Mouse (Mus musculus): ENCODE data around the gene Bend7. TPM values are rescaled to one million over a fixed set of nuclear protein-coding genes. Genes with fewer than 3 reads are reported as not detected.

Bend7 gene
- polyA plus RNA-seq, 1 experiment, result 6.7 TPM

DNA sequence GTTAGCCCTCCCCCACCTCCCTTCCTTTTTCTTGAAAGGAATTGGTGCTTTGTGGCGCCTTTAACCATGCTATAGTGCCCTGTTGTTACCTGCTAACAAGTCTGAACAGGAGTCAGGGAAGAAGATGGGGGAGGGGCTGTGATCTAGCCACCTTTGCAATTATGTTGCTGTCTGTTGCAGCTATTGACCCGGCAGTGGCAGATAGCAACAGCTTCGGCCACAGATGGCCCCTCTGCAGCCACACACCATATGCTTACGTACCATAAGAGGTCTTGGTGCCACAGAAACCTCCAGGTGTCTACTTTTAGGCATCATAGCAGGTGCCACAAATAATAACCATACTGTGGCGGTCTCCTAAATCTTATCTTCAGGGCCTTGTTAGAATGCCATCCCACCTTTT lies 43.1 kb downstream of the Bend7 start:
- H3K4me1 ChIP-seq (ENCODE audit: control insufficient read depth, insufficient read depth, insufficient read length, low read length), result no peaks in the 10 kb centered on the region
- H3K27ac ChIP-seq (replicated peaks; ENCODE audit: low read depth, low read length), result no peak overlapping the region
- no peak overlapping the region for H3K4me3 ChIP-seq (ENCODE audit: insufficient read depth, low read depth, low read length)

DNA sequence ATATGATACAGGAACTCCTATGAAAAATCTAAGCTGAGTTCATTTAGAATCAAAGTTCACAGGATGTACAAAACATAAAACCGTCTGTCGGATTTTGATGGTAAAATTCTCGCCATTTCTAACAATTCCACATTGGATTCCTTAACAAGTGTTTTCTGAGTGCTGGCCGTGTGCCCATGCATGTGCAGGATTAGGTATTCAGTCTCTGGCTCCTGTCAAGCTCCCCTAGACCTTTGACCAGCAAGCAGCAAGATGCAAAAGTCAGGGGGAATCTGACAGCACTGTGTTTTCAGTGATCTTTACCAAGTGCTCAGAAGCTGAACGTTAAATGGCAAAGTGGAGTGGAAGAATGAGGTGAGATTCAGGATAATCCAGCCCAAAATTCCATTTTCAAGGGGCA lies 44.3 kb downstream of the Bend7 start:
- no peak overlapping the region for H3K4me3 ChIP-seq (ENCODE audit: insufficient read depth, low read depth, low read length)
- H3K4me1 ChIP-seq (ENCODE audit: control insufficient read depth, insufficient read depth, insufficient read length, low read length), result no peaks in the 10 kb centered on the region
- no peak overlapping the region for H3K27ac ChIP-seq (replicated peaks; ENCODE audit: low read depth, low read length)

DNA sequence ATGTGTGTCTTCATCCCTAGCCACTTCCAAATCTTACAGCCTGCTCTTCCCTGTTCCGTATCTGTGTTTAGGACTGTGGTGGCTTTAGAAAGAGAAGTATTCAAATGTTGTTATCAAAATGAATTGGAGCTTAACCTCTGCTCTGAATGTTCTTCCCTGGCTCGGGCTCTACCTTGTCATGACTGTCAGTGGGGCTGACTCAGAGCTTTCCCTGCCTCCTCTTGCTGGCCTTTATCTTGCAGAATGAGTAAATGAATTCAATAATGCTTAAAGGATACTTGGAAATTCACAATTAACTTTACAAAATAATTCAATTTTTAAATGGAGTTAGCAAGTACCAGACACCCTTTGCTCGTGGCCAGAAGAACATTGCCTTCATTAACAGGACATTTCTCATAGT lies 46.4 kb downstream of the Bend7 start:
- Histone ChIP-seq H3K4me3 (ENCODE audit: insufficient read depth, low read depth, low read length) (no peak overlapping the region), H3K4me1 (ENCODE audit: control insufficient read depth, insufficient read depth, insufficient read length, low read length) (no peaks in the 10 kb centered on the region), H3K27ac (replicated peaks; ENCODE audit: low read depth, low read length) (no peak overlapping the region)

DNA sequence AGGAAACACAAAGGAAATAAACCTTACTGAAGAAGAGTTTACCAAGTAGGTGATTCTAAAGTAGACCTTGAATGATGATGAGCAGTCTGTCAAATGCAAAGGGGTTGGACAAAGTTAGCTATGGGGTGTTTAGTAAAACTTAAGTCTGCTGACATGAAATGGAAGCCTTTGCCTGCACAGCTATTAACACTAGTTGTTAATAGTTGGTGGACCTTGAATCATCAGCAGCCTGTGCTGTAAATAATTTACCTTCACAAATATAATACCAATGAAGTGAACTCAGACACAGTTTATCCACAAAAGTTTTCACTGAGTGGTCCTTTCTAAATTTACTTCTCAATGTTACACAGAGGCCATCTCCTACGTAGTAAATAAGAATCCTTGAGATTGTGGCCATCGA lies 52.7 kb downstream of the Bend7 start:
- Histone ChIP-seq H3K4me1 (ENCODE audit: control insufficient read depth, insufficient read depth, insufficient read length, low read length) (no peaks in the 10 kb centered on the region), H3K27ac (replicated peaks; ENCODE audit: low read depth, low read length) (no peak overlapping the region), H3K4me3 (ENCODE audit: insufficient read depth, low read depth, low read length) (no peak overlapping the region)

DNA sequence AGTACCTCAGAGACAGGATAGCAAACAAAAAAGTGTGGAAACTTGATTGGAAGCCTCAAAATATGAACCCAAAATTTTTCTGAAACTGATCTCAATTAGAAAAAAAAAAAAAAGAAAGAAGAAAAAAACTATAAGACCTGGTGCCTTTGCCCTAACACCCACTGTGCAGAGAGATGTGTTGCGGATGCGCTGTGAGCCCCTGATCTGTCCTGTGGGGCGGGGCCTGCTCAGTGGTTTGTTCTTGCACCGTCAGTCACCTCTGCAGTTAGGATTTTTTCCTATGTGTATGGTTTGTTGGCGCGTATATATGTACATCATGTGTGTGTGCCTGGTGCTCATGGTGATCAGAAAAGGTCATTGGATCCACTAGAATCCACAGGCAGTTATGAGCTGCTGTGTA lies 56.3 kb downstream of the Bend7 start:
- H3K4me3 ChIP-seq (ENCODE audit: insufficient read depth, low read depth, low read length), result no peak overlapping the region
- H3K27ac ChIP-seq (replicated peaks; ENCODE audit: low read depth, low read length), result no peak overlapping the region
- H3K4me1 ChIP-seq (ENCODE audit: control insufficient read depth, insufficient read depth, insufficient read length, low read length), result no peaks in the 10 kb centered on the region

DNA sequence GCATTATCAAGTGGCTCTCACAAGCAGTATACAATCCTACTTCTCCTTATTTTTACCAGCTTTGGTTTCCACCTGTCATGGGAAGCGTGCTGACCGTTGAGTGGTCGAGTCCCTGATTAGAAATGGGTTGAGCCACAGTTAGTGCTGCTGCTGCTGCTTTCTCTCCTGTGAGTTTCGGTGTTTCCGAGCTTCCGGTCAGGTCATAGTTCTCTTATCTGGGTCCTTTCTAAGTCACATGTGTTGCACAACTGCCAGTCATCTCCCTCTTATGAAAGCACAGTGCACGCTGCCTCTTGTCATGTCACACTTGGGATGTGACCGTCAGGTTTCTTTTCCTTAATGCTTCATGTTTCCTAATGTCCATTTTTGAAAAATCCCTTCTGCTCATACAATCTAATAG lies 59.7 kb downstream of the Bend7 start:
- no peaks in the 10 kb centered on the region for H3K4me1 ChIP-seq (ENCODE audit: control insufficient read depth, insufficient read depth, insufficient read length, low read length)
- H3K4me3 ChIP-seq (ENCODE audit: insufficient read depth, low read depth, low read length), result no peak overlapping the region

DNA sequence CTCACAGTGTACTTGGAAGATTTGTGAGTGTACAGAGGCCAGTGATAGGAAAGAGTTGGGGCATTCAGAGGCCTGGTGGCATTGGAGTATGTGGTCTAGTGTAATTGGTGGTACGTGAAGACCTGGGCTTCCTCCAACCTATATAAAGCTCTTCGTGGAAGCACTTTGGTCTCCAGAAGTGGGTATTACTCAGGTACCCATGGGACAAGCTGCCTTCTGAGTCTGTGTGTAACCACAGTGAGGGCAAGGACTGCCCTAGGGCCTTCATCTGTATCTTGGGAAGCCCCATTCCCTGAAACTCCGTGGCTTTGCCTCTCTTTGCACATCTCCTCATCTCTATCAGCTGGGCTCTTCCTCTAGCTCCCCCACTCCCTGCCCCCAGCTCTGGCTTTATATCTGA lies 64.0 kb downstream of the Bend7 start:
- no peak overlapping the region for H3K4me3 ChIP-seq (ENCODE audit: insufficient read depth, low read depth, low read length)
- no peaks in the 10 kb centered on the region for H3K4me1 ChIP-seq (ENCODE audit: control insufficient read depth, insufficient read depth, insufficient read length, low read length)
- H3K27ac ChIP-seq (replicated peaks; ENCODE audit: low read depth, low read length), result no peak overlapping the region

More for the DNA sequence above, 59.7 kb downstream of the Bend7 start:
- no peak overlapping the region for H3K27ac ChIP-seq (replicated peaks; ENCODE audit: low read depth, low read length)

DNA sequence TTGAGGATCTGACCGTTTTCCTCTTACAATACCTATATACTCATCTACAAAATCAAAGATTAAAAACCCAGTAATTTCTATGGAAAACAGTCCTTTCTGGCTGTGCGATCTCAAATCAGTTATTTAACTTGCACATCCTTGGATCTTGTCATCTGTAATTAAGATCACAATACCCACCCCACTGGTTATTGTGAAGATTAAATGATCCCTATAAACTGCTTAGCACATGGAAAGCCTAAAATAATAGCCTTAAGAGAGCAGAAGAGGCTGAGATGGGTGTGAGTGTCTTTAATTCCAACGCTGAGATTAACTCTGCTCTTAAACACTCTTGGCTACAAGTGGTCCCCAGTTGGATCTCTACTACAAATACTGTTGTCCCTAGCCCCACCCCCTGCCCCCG lies 64.8 kb downstream of the Bend7 start:
- Histone ChIP-seq H3K4me3 (ENCODE audit: insufficient read depth, low read depth, low read length) (no peak overlapping the region), H3K4me1 (ENCODE audit: control insufficient read depth, insufficient read depth, insufficient read length, low read length) (no peaks in the 10 kb centered on the region), H3K27ac (replicated peaks; ENCODE audit: low read depth, low read length) (no peak overlapping the region)

DNA sequence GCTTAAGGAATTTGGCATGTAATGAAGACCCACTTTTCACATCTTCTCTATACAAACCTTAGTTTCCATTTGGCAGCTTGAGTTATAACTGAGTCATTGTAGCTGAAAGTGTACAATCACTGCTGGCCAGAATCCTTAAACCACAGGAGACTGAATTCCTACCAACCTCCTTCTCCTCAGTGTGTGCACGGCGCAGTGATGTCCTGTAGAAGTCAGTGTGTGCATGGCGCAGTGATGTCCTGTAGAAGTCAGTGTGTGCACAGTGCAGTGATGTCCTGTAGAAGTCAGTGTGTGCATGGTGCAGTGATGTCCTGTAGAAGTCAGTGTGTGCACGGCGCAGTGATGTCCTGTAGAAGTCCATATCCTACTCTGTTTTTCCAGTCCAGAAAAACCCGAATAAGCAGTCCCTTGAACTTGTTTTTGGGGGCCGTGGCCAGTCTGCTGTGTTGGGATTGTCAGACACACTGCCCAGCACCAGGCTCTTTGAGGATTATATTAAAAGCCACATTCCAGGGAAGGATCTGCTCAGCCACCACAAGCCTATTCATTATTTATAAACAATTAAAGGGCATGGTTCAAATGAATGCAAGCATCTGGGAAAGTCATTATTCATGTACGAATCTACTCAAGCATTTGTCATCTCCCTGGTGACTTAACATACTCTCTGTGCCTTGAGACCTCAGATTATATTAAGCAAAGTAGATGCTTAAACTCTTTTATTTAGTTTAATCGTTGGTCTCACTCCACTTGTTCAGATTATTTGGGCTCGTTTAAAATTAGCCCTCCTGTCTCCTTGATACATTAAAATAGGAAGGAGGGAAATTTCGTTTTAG lies 65.4 kb downstream of the Bend7 start:
- Histone ChIP-seq H3K4me3 (ENCODE audit: insufficient read depth, low read depth, low read length) (no peak overlapping the region), H3K27ac (replicated peaks; ENCODE audit: low read depth, low read length) (no peak overlapping the region), H3K4me1 (ENCODE audit: control insufficient read depth, insufficient read depth, insufficient read length, low read length) (no peaks in the 10 kb centered on the region)

DNA sequence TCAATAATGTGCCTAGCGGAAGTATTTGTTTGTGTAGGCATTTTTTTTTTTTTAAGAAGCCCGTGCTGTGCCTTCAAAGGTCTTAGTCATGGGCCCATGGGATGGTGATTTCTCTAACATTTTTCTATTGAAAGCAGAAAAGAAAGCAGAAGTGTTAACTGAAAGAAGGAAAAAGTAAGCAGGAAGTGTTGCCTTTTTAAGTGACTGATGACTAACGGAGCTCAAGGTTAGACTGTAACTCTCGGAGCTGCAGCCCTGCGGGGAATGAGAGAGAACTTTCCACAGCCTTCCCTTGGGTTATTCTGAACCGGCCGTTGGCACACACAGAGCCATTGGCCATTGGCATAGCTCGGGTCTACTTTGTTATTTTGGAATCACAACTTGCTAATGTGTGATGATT lies 66.4 kb downstream of the Bend7 start:
- H3K4me3 ChIP-seq (ENCODE audit: insufficient read depth, low read depth, low read length), result no peak overlapping the region
- H3K27ac ChIP-seq (replicated peaks; ENCODE audit: low read depth, low read length), result no peak overlapping the region
- H3K4me1 ChIP-seq (ENCODE audit: control insufficient read depth, insufficient read depth, insufficient read length, low read length), result no peaks in the 10 kb centered on the region

DNA sequence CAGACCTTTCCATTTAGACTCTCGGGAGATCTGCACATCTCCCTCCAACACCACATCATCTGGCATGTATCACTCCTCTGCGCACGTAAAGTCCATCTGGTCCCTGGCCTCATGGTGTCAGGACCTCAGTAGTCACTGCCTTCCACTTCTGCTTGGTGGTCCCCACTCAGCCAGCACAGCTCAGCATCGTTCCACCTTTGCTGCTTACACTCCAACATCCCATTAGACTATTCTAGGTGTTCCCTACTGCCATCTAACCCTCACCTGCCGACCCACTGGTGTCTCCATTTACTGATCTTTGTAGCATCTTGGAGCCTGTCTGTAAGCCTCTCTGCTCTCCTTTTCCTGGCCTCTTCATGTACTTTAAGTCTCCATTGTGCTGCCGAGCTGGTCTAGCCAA lies 67.4 kb downstream of the Bend7 start:
- Histone ChIP-seq H3K4me1 (ENCODE audit: control insufficient read depth, insufficient read depth, insufficient read length, low read length) (no peaks in the 10 kb centered on the region), H3K27ac (replicated peaks; ENCODE audit: low read depth, low read length) (no peak overlapping the region), H3K4me3 (ENCODE audit: insufficient read depth, low read depth, low read length) (no peak overlapping the region)

DNA sequence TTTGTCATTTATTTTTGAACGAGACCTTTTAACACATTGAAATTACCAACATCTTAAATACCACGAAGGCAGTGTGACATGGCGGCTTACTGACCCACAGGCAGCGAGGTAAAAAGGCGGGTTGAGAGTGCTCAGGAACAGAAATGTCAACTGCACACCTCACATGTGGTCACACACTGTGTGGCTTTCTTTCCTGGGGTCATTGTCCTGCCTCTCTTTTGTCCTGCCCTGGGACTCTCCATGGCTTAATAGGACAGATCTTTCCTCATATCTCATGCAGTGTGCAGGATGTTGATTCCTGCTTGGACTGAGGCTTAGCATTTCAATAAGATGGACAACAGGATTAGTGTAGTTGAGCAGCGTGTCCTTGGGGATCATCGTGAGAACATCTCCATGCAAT lies 69.6 kb downstream of the Bend7 start:
- Histone ChIP-seq H3K4me3 (ENCODE audit: insufficient read depth, low read depth, low read length) (no peak overlapping the region), H3K4me1 (ENCODE audit: control insufficient read depth, insufficient read depth, insufficient read length, low read length) (no peaks in the 10 kb centered on the region), H3K27ac (replicated peaks; ENCODE audit: low read depth, low read length) (no peak overlapping the region)

DNA sequence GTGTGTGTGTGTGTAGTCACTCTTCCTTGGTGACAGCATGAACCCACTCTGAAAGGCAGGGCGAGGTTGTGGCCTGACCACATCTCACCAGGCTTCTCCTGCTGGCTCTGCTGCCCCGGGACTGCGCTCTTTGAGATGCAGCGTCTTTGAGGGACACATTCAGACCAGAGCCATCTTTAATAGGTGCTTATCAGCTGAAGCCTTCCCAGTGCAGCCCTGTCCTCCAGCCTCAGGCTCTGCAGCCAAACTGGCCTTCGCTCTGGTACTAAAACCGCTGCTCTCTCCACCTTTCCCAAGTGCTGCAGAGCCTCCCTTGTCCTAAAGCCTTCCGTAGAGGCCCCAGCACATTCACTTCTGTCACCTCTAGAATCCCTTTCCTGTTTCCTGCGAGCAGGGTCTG lies 74.0 kb downstream of the Bend7 start:
- Histone ChIP-seq H3K27ac (replicated peaks; ENCODE audit: low read depth, low read length) (no peak overlapping the region), H3K4me1 (ENCODE audit: control insufficient read depth, insufficient read depth, insufficient read length, low read length) (no peaks in the 10 kb centered on the region), H3K4me3 (ENCODE audit: insufficient read depth, low read depth, low read length) (no peak overlapping the region)

DNA sequence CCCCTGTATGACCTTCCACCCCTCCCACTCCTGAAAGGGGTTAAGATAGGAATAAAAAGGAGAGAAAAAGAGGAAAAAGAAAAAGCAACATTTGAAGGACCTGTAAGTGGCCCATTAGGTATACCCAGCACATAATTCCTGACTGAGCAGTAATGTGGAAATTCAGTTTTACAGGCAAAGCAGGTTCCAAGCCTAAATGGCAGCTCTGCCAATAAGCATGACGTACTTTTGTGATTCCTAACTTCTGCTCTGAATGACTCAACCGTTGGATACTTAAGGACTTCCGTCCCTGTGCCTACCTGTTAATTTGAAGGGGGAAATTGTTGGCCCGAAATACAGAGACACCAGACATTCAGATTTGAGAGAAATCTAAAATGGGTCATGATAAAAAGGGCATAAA lies 74.9 kb downstream of the Bend7 start:
- H3K4me3 ChIP-seq (ENCODE audit: insufficient read depth, low read depth, low read length), result no peak overlapping the region
- H3K27ac ChIP-seq (replicated peaks; ENCODE audit: low read depth, low read length), result no peak overlapping the region
- H3K4me1 ChIP-seq (ENCODE audit: control insufficient read depth, insufficient read depth, insufficient read length, low read length), result no peaks in the 10 kb centered on the region

DNA sequence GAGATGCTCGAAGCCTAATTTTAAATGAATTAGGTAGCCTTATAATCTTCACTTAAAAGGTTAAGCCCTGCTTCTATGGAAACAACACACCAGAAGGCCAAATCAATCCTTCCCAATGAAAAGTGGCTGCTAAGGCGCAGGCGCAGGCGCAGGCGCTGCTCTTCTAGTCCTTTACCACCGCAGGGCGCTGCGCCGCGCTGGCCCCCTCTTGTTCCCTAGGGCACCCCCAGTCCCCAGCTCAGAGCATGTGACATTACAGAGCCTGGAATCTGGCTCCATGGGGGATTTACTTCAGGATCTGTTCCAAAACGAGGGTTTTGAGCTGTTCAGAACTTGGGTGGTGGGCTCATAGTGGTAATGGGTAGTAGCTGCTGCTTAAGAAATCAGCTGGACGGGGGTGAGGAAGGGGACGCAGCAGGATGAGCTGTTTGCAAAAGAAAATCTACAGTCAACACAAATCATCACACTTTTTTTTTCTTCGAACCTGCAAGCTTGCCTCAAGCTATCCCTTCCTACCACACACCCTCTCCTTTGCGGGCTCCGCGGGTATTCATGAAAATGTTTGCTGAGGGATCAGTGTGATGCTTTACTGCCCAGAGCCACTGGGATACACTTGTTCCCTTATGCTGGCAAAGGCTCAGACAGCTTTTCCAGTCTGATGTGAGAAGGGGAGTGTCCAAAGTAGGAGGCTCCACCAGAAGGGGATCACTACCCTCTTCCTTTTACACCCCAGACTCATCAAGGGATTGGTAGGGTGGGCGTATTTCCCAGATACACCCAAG lies 85.0 kb downstream of the Bend7 start:
- no peak overlapping the region for H3K27ac ChIP-seq (replicated peaks; ENCODE audit: low read depth, low read length)
- no peak overlapping the region for H3K4me3 ChIP-seq (ENCODE audit: insufficient read depth, low read depth, low read length)
- H3K4me1 ChIP-seq (ENCODE audit: control insufficient read depth, insufficient read depth, insufficient read length, low read length), result peaks cover 3% of the 10 kb centered on the region; the same call in 1 of the 2 replicates

DNA sequence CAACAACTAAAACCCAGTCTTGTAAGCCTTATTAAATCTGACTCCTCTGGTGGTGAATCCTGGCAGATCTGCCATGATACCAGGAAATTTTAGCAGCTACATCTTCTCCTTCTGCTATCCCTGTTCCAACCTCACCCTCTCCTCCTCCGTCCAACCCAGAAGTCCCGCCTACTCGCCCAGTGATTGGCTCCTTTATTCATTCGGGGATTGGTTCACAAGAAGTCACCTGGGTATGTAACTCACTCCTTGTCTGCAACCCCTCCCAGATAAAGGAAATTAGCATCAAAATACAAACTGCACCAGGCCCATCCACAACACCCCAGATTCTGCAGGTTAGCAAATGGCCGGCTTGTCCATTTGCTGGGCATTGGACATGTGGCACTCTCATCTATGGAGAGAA lies 98.7 kb downstream of the Bend7 start:
- Histone ChIP-seq H3K4me3 (ENCODE audit: insufficient read depth, low read depth, low read length) (no peak overlapping the region), H3K4me1 (ENCODE audit: control insufficient read depth, insufficient read depth, insufficient read length, low read length) (no peaks in the 10 kb centered on the region), H3K27ac (replicated peaks; ENCODE audit: low read depth, low read length) (no peak overlapping the region)
